Mouse (Mus musculus) liver, adult 2 months (tissue): ENCODE data around the gene Treh. TPM values are rescaled to one million over a fixed set of nuclear protein-coding genes. Genes with fewer than 3 reads are reported as not detected.
A peak's percentile ranks its signal among the peaks of the same experiment; 100 is the strongest.

ENCODE experiments used
- DNase-seq: peaks from one replicate; pipeline ENCODE4 v3.0.0-alpha.2; 2011; ENCODE audit warnings: low read depth, low spot score; ENCODE audit errors: extremely low read depth
- H3K27ac ChIP-seq: fragments of 200-500 bp; replicated peaks from 2 replicates; pipeline ENCODE4 v1.5.1; 2012; ENCODE audit warnings: low read depth, mild to moderate bottlenecking, control low read depth, inconsistent platforms, low read length; ENCODE audit not compliant: insufficient read depth
- H3K27me3 ChIP-seq: fragments of 200-500 bp; 2 replicates; pipeline ENCODE4 v1.6.1; 2012; ENCODE audit warnings: mild to moderate bottlenecking, moderate library complexity, low read length, inconsistent platforms; ENCODE audit not compliant: control insufficient read depth, insufficient read depth
- H3K36me3 ChIP-seq: fragments of 200-500 bp; 2 replicates; pipeline ENCODE4 v1.6.1; 2012; ENCODE audit warnings: low read length, inconsistent platforms; ENCODE audit not compliant: control insufficient read depth, insufficient read depth
- H3K4me1 ChIP-seq: fragments of 200-500 bp; 2 replicates; pipeline ENCODE4 v1.6.1; 2011; ENCODE audit warnings: low read length; ENCODE audit not compliant: control insufficient read depth, insufficient read depth
- H3K4me3 ChIP-seq: fragments of 200-500 bp; 2 replicates; pipeline ENCODE4 v1.5.1; 2011; ENCODE audit warnings: low read depth, mild to moderate bottlenecking, control low read depth, low read length, moderate library complexity; ENCODE audit not compliant: insufficient read depth
- H3K79me2 ChIP-seq: fragments of 200-500 bp; 2 replicates; pipeline ENCODE4 v1.6.1; 2012; ENCODE audit warnings: inconsistent platforms, mild to moderate bottlenecking, low read length, moderate library complexity; ENCODE audit not compliant: control insufficient read depth, insufficient read depth
- H3K9ac ChIP-seq: fragments of 200-500 bp; 2 replicates; pipeline ENCODE4 v1.6.1; 2012; ENCODE audit warnings: low read depth, mild to moderate bottlenecking, control low read depth, inconsistent platforms, low read length
- CTCF ChIP-seq: fragments of 200-500 bp; IDR thresholded peaks from 2 replicates; pipeline ENCODE4 v1.5.1; 2011; ENCODE audit warnings: low read depth, low read length, control low read depth
- POLR2A ChIP-seq: fragments of 200-500 bp; IDR thresholded peaks from 2 replicates; pipeline ENCODE4 v1.6.1; 2011; ENCODE audit warnings: low read length, control low read depth; ENCODE audit not compliant: insufficient read depth; ENCODE audit errors: extremely low read depth
- WGBS: fragments of 180-500 bp; shearing (Covaris S2); methylation state at CpG from one replicate; pipeline ENCODE4 v1.1.7; 2018; 5-methylcytosine and 5-hydroxymethylcytosine counted together
- polyA plus RNA-seq: library from polyadenylated mRNA; depleted of rRNA; stranded (reverse); fragments of >200 nt; gene quantifications from 2 replicates; pipeline ENCODE4 v1.2.3, GENCODE M21; 2012
- total RNA-seq: library from RNA; depleted of rRNA; stranded (reverse); fragments of >200 nt; gene quantifications from 2 replicates; pipeline ENCODE4 v1.2.3, GENCODE M21; 2014

The Treh gene
- total and polyA plus RNA-seq, 2 experiments, result 0.15 to 0.37 TPM

DNA sequence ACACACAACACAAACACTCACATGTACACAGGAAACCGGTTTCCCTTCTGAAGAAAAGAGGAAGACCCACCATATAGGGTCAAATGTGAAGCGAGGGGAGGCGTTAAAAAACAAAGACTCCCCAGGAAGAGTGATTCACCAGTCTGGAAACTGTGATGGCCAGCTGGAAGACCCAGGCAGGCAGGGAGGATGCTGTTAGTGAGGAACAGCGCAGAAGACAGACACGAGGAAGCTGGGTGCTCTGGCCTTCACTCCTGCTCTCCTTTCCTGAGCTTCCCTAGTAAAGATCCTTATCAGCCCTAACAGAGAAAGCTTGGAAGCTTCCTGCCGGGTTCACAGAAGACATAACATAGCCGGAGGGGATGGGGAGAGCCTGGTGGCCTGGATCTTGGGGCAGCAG, 50.0 kb downstream of the Treh start:
- H3K27ac ChIP-seq, result no peak overlapping the region

DNA sequence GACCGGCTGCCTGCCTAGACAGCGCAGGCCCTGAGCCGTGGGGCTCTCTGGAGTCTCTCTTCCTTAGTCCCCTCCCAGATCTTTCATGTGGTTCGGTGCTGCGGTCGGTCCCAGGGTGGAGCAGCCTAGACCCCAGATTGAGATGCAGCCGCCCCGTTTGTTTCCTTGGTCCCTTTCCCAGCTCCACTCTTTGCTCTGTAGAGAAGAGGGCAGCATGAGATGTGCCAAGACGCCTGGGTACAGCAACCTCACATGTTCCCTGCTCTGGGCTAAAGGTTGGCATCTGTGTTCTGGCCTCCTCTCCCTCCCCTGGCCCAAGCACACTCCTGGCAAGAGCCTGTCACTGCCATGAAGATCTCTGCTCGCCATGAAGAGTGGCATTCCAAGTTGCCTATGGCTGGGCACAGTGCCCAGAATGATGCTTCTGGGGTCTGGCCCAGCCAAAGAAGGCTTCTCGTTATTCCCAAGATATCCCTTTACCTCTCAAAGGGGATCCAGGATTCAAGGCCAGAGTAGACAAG, 50.5 kb downstream of the Treh start:
- Histone ChIP-seq H3K4me3 (no peak overlapping the region), H3K9ac (no peak overlapping the region), H3K79me2 (no peaks in the 10 kb centered on the region), H3K36me3 (no peaks in the 10 kb centered on the region), H3K27me3 (no peaks in the 10 kb centered on the region), H3K27ac (peak overlapping the region; percentile 30), H3K4me1 (peaks cover 12% of the 10 kb centered on the region)
- TF ChIP-seq POLR2A (no peak), CTCF (no peak)
- peak; percentile 71 for DNase-seq
- 82% methylated on average over 11 of the region's 11 CpGs for WGBS

More for the DNA sequence above, 50.0 kb downstream of the Treh start:
- peaks cover 16% of the 10 kb centered on the region for H3K4me1 ChIP-seq
- no peak overlapping the region for H3K9ac ChIP-seq
- H3K27me3 ChIP-seq, result no peaks in the 10 kb centered on the region
- H3K79me2 ChIP-seq, result no peaks in the 10 kb centered on the region
- WGBS, result 68% methylated on average over 7 of the region's 7 CpGs
- DNase-seq, result no peak
- no peak for TF ChIP-seq POLR2A
- no peak for TF ChIP-seq CTCF
- H3K36me3 ChIP-seq, result no peaks in the 10 kb centered on the region
- no peak overlapping the region for H3K4me3 ChIP-seq

- Histone ChIP-seq H3K27me3 (no peaks in the 10 kb centered on the region), H3K4me1 (peaks cover 12% of the 10 kb centered on the region), H3K36me3 (no peaks in the 10 kb centered on the region), H3K9ac (no peak overlapping the region), H3K27ac (no peak overlapping the region; the same call in 1 of the 2 replicates), H3K4me3 (no peak overlapping the region), H3K79me2 (no peaks in the 10 kb centered on the region)
- WGBS, result 78% methylated on average over 6 of the region's 6 CpGs
- DNase-seq, result no peak
- no peak for TF ChIP-seq POLR2A
- TF ChIP-seq CTCF, result no peak
These were observed 51.2 kb downstream of the Treh start for GRCm38 (mm10) chr9:44724223-44724622.

- DNase-seq, result no peak
- 77% methylated on average over 2 of the region's 2 CpGs for WGBS
- Histone ChIP-seq H3K9ac (no peak overlapping the region), H3K4me3 (no peak overlapping the region), H3K79me2 (no peaks in the 10 kb centered on the region), H3K27ac (no peak overlapping the region), H3K27me3 (no peaks in the 10 kb centered on the region), H3K4me1 (peaks cover 12% of the 10 kb centered on the region), H3K36me3 (no peaks in the 10 kb centered on the region)
- no peak for TF ChIP-seq POLR2A
- no peak for TF ChIP-seq CTCF
These were observed 51.6 kb downstream of the Treh start for GRCm38 (mm10) chr9:44724665-44725064.

DNA sequence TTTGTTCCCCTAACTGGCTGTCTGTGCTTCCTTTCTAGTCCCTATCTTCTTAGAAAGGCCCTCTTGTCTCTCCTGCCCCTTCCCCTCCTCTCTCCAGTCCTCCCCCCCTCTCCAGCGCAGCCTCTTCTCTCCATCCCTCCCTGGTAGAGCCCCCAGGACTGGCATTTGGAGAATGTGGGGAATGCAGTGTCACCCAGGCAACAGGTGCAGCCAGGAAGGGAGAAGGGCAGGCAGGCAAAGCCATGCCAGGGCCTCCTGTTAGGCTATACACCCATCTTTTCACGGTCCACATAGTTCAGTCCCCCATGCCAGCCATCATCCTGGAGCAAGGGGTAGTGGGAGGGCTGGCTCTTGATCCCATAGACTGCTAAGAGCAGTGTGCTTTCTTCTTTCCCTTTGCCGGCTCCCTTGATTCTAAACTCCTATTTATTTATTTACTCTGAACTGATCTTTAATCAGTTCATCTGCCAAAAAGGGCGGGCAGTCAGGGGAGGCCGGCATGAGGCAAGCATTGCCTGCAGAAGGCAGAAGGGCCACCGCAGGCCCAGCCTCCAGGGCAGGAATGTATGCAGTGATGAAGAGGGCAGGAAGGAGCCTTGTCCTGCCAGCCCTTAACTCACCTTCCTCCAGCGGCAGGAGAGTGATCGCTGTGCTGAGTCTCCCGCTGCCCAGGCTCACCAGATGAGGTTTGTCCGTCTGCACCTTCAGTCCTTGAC, 53.6 kb downstream of the Treh start:
- H3K4me3 ChIP-seq, result no peak overlapping the region
- peaks cover 9% of the 10 kb centered on the region for H3K4me1 ChIP-seq
- H3K79me2 ChIP-seq, result no peaks in the 10 kb centered on the region
- WGBS, result 43% methylated on average over 10 of the region's 10 CpGs
- H3K36me3 ChIP-seq, result no peaks in the 10 kb centered on the region
- peak; percentile 73 for DNase-seq
- TF ChIP-seq POLR2A (no peak), CTCF (no peak)
- H3K27me3 ChIP-seq, result no peaks in the 10 kb centered on the region
- no peak overlapping the region for H3K9ac ChIP-seq
- no peak overlapping the region for H3K27ac ChIP-seq

DNA sequence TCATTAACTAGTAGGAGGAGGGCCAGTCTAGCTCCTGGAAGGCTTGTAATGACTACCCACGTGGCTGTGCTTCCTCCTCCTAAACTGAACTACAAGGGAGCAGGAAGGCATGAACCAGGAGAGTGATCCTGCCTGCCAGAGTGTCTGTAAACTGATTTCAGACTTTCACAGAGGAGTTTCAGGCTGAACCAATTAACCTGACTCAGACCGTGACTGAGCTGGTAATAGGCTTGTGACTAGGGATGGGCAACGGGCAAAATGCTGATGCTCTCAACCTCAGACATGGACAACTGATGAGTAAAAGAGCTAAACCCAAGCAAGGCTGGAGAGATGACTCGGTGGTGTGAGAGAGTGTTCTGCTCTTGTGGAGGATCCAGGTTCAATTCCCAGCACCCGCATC, 54.4 kb downstream of the Treh start:
- Histone ChIP-seq H3K4me3 (no peak overlapping the region), H3K27me3 (no peaks in the 10 kb centered on the region), H3K9ac (no peak overlapping the region), H3K36me3 (no peaks in the 10 kb centered on the region), H3K79me2 (no peaks in the 10 kb centered on the region), H3K27ac (no peak overlapping the region), H3K4me1 (peaks cover 6% of the 10 kb centered on the region)
- no peak for DNase-seq
- TF ChIP-seq POLR2A, result no peak
- TF ChIP-seq CTCF, result no peak
- WGBS, result 87% methylated on average over 5 of the region's 5 CpGs
